Mouse (Mus musculus) embryonic fibroblast, embryonic 13.5 days (primary cell): ENCODE results near the gene Pole3. TPM values are rescaled to one million over a fixed set of nuclear protein-coding genes. Genes with fewer than 3 reads are reported as not detected.

Source experiments
- H3K27ac ChIP-seq: 2 replicates; pipeline ENCODE4 v1.5.1; 2012; ENCODE audit warnings: low read length, control low read depth, inconsistent platforms; ENCODE audit not compliant: insufficient read depth
- H3K4me1 ChIP-seq: 2 replicates; pipeline ENCODE4 v1.6.1; 2011; ENCODE audit warnings: low read length; ENCODE audit not compliant: control insufficient read depth, insufficient read depth
- H3K4me3 ChIP-seq: 2 replicates; pipeline ENCODE4 v1.5.1; 2011; ENCODE audit warnings: mild to moderate bottlenecking, control low read depth, low read length; ENCODE audit not compliant: insufficient read depth
- CTCF ChIP-seq: IDR thresholded peaks from 2 replicates; pipeline ENCODE4 v1.5.1; 2011; ENCODE audit warnings: mild to moderate bottlenecking, control low read depth, low read length, moderate library complexity, borderline replicate concordance; ENCODE audit not compliant: insufficient read depth
- POLR2A ChIP-seq: IDR thresholded peaks from 2 replicates; pipeline ENCODE4 v1.6.1; 2011; ENCODE audit warnings: low read depth, mild to moderate bottlenecking, control low read depth, low read length, moderate library complexity
- polyA plus RNA-seq: library from polyadenylated mRNA; stranded (reverse); fragments of >200 nt; gene quantifications from 2 replicates; pipeline ENCODE4 v1.2.4, GENCODE M21; 2011; ENCODE audit warnings: low read depth; ENCODE audit not compliant: missing spikeins, insufficient read length

The Pole3 gene
- polyA plus RNA-seq, 1 experiment, result 39.7 TPM

DNA sequence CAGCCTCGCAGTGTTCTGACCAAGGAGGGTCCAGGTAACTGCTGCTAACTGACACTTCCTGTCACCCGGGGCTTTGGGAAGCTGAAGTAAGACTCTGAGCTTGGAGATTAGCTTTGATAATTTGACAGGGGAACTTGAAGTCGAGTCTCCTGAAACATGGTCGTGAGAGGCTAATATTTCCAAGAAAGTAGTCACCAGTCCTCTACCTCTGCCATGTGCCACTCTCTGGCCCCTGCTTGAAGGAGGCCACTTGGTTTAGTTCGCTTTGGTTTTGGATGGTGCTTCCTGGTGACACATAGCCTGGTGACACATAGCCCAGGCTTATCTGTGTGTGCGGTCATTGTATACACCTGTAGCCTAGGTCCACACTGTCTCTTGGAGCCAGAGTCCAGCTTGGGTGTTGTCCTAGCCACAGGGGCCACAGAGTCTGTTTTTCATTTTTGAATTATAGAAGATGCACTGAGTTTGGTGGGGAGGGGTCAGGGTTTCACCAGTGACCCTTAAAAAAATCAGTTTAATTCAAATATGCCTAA lies 35.0 kb upstream of the Pole3 start, which contains the start of gene Rgs3:
Gene Rgs3, plus strand, starts transcription at position 51 of the 533 bp plus-strand sequence.
- Histone ChIP-seq H3K4me3 (no peak within 1 kb of the TSS), H3K27ac (no peak within 1 kb of the TSS), H3K4me1 (no peaks in the 10 kb centered on the region; the same call in 1 of the 2 replicates)
- no peak for TF ChIP-seq CTCF
- no peak for TF ChIP-seq POLR2A

- Histone ChIP-seq H3K27ac (no peak overlapping the region), H3K4me1 (no peaks in the 10 kb centered on the region; the same call in 1 of the 2 replicates), H3K4me3 (no peak overlapping the region)
- TF ChIP-seq POLR2A (no peak), CTCF (no peak)
These were observed 32.6 kb upstream of the Pole3 start for GRCm38 (mm10) chr4:62557436-62557835.

GRCm38 (mm10) chr4:62551966-62552365 lies 27.1 kb upstream of the Pole3 start:
- Histone ChIP-seq H3K27ac (no peak overlapping the region), H3K4me1 (no peaks in the 10 kb centered on the region), H3K4me3 (no peak overlapping the region)
- no peak for TF ChIP-seq CTCF
- no peak for TF ChIP-seq POLR2A

GRCm38 (mm10) chr4:62544801-62545200 lies 19.9 kb upstream of the Pole3 start:
- Histone ChIP-seq H3K27ac (no peak overlapping the region), H3K4me3 (no peak overlapping the region), H3K4me1 (no peaks in the 10 kb centered on the region)
- TF ChIP-seq CTCF (no peak), POLR2A (no peak)

GRCm38 (mm10) chr4:62543782-62544181 lies 18.9 kb upstream of the Pole3 start:
- H3K4me3 ChIP-seq, result no peak overlapping the region
- no peak overlapping the region for H3K27ac ChIP-seq
- TF ChIP-seq CTCF (no peak), POLR2A (no peak)
- H3K4me1 ChIP-seq, result no peaks in the 10 kb centered on the region

- TF ChIP-seq POLR2A, result no peak
- TF ChIP-seq CTCF, result no peak
- no peaks in the 10 kb centered on the region for H3K4me1 ChIP-seq
- H3K27ac ChIP-seq, result no peak overlapping the region
- H3K4me3 ChIP-seq, result no peak overlapping the region
These were observed 16.9 kb upstream of the Pole3 start for GRCm38 (mm10) chr4:62541802-62542201.

- Histone ChIP-seq H3K4me3 (no peak overlapping the region), H3K27ac (no peak overlapping the region), H3K4me1 (no peaks in the 10 kb centered on the region)
- TF ChIP-seq POLR2A, result no peak
- TF ChIP-seq CTCF, result no peak
These were observed 8.9 kb upstream of the Pole3 start for GRCm38 (mm10) chr4:62533729-62534128.

GRCm38 (mm10) chr4:62527655-62528054 lies 2.8 kb upstream of the Pole3 start:
- H3K4me1 ChIP-seq, result peaks cover 3% of the 10 kb centered on the region; the same call in 1 of the 2 replicates
- no peak overlapping the region for H3K4me3 ChIP-seq
- TF ChIP-seq CTCF, result no peak
- no peak for TF ChIP-seq POLR2A
- no peak overlapping the region for H3K27ac ChIP-seq

GRCm38 (mm10) chr4:62526256-62526655 lies 1.4 kb upstream of the Pole3 start:
- peaks cover 3% of the 10 kb centered on the region; the same call in 1 of the 2 replicates for H3K4me1 ChIP-seq
- TF ChIP-seq POLR2A, result no peak
- TF ChIP-seq CTCF, result no peak
- no peak overlapping the region for H3K4me3 ChIP-seq
- no peak overlapping the region for H3K27ac ChIP-seq

- peak overlapping the region; percentile 25 for H3K4me3 ChIP-seq
- no peak overlapping the region for H3K27ac ChIP-seq
- no peak for TF ChIP-seq CTCF
- TF ChIP-seq POLR2A, result 0 out of 2 replicates have a peak, but pooled peaks have one; percentile 2
- H3K4me1 ChIP-seq, result peaks cover 3% of the 10 kb centered on the region; the same call in 1 of the 2 replicates
These were observed 582 bp upstream of the Pole3 start for GRCm38 (mm10) chr4:62525489-62525811.

DNA sequence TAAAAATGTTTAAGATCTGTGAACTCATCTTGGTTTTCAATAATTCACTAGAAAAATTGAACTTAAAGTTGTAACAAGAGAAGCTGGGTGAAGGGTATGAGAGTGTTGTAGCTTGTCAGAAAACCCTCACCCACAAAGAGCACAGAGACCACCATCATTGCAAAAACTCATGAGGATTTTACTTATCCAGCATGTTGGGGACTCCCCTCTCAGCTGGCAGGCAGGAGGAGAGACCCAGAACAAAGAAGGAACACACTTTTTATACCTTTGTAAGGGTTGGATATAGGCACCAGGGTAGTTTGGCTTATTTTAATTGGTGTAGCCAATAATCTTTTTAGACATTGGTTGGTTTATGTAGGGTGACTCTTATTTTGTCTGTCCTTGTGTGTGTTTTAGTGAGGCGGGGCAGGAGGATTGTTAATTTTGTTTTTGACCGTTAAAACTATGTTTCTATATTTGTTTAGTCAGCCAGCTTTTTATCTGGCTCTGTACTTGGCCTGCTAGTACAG lies 3.9 kb downstream of the Pole3 start:
- Histone ChIP-seq H3K4me1 (peaks cover 18% of the 10 kb centered on the region; the same call in 1 of the 2 replicates), H3K27ac (no peak overlapping the region), H3K4me3 (no peak overlapping the region)
- TF ChIP-seq CTCF (no peak), POLR2A (no peak)
